Mouse (Mus musculus) olfactory bulb, adult 2 months (tissue): ENCODE results near the gene Hist1h2bj. TPM values are rescaled to one million over a fixed set of nuclear protein-coding genes. Genes with fewer than 3 reads are reported as not detected.
"Not testable (repeated sequence)": the region's sequence is repeated elsewhere in the genome, so short reads cannot be mapped to it uniquely, and the experiment has no call there.

ENCODE experiments used
- H3K27ac ChIP-seq: fragments of 200-500 bp; 2 replicates; pipeline ENCODE4 v1.5.1; 2012; ENCODE audit warnings: low read depth, low read length; ENCODE audit not compliant: insufficient read depth
- H3K4me1 ChIP-seq: fragments of 200-500 bp; 2 replicates; pipeline ENCODE4 v1.6.1; 2012; ENCODE audit warnings: low read length; ENCODE audit not compliant: control insufficient read depth, insufficient read depth
- H3K4me3 ChIP-seq: fragments of 200-500 bp; 2 replicates; pipeline ENCODE4 v1.5.1; 2012; ENCODE audit warnings: mild to moderate bottlenecking, low read depth, low read length, moderate library complexity; ENCODE audit not compliant: insufficient read depth
- CTCF ChIP-seq: fragments of 200-500 bp; IDR thresholded peaks from 2 replicates; pipeline ENCODE4 v1.5.1; 2012; ENCODE audit warnings: low read depth, mild to moderate bottlenecking, low read length, moderate library complexity; ENCODE audit not compliant: insufficient read depth
- POLR2A ChIP-seq: fragments of 200-500 bp; IDR thresholded peaks from 2 replicates; pipeline ENCODE4 v1.6.1; 2012; ENCODE audit warnings: mild to moderate bottlenecking, low read depth, low read length, moderate library complexity; ENCODE audit not compliant: insufficient read depth
- WGBS: fragments of 180-500 bp; shearing (Covaris S2); methylation state at CpG from one replicate; pipeline ENCODE4 v1.1.7; 2018; 5-methylcytosine and 5-hydroxymethylcytosine counted together
- polyA plus RNA-seq: library from polyadenylated mRNA; stranded (reverse); fragments of >200 nt; gene quantifications from 2 replicates; pipeline ENCODE4 v1.2.4, GENCODE M21; 2012; ENCODE audit warnings: low replicate concordance; ENCODE audit not compliant: missing spikeins, insufficient read depth, insufficient read length

Gene Hist1h2bj
- polyA plus RNA-seq, 1 experiment, result not detected

GRCm38 (mm10) chr13:22028673-22029460 lies 14.1 kb upstream of the Hist1h2bj start:
- H3K27ac ChIP-seq, result 0 out of 2 replicates have a peak overlapping the region, but pooled peaks have one; percentile 17
- TF ChIP-seq POLR2A (no peak), CTCF (peak; percentile 90)
- peaks cover 4% of the 10 kb centered on the region; the same call in 1 of the 2 replicates for H3K4me1 ChIP-seq
- H3K4me3 ChIP-seq, result peak overlapping the region; percentile 57
- 1% methylated on average over 40 of the region's 40 CpGs for WGBS

GRCm38 (mm10) chr13:22029928-22030327 lies 13.1 kb upstream of the Hist1h2bj start:
- TF ChIP-seq CTCF (no peak), POLR2A (no peak)
- 42% methylated on average over 8 of the region's 8 CpGs for WGBS
- H3K27ac ChIP-seq, result no peak overlapping the region

GRCm38 (mm10) chr13:22030493-22030892 lies 12.5 kb upstream of the Hist1h2bj start:
- WGBS, result 4% methylated on average over 4 of the region's 4 CpGs
- H3K4me3 ChIP-seq, result no peak overlapping the region
- no peak for TF ChIP-seq CTCF
- TF ChIP-seq POLR2A, result no peak
- peaks cover 4% of the 10 kb centered on the region; the same call in 1 of the 2 replicates for H3K4me1 ChIP-seq
- H3K27ac ChIP-seq, result no peak overlapping the region

More at GRCm38 (mm10) chr13:22029928-22030327, 13.1 kb upstream of the Hist1h2bj start:
- no peak overlapping the region for H3K4me3 ChIP-seq
- peaks cover 4% of the 10 kb centered on the region; the same call in 1 of the 2 replicates for H3K4me1 ChIP-seq

- 55% methylated on average over 5 of the region's 5 CpGs for WGBS
- Histone ChIP-seq H3K4me1 (no peaks in the 10 kb centered on the region), H3K27ac (no peak overlapping the region), H3K4me3 (no peak overlapping the region)
- TF ChIP-seq POLR2A (no peak), CTCF (no peak)
Measured at GRCm38 (mm10) chr13:22033741-22034442, 9.1 kb upstream of the Hist1h2bj start.

GRCm38 (mm10) chr13:22034443-22035266 lies 8.4 kb upstream of the Hist1h2bj start:
- WGBS, result under 1% methylated on average over 14 of the region's 14 CpGs
- no peaks in the 10 kb centered on the region; the same call in 1 of the 2 replicates for H3K4me1 ChIP-seq
- no peak overlapping the region; the same call in 1 of the 2 replicates for H3K4me3 ChIP-seq
- TF ChIP-seq POLR2A, result no peak
- no peak for TF ChIP-seq CTCF
- no peak overlapping the region for H3K27ac ChIP-seq

GRCm38 (mm10) chr13:22035267-22036148 lies 7.5 kb upstream of the Hist1h2bj start, which contains the start of the genes Hist1h2ah and Hist1h2bk:
TSS of gene Hist1h2ah (minus strand) at chr13:22035568.
TSS of gene Hist1h2bk (plus strand) at chr13:22035870.
- not testable (repeated sequence) for H3K27ac ChIP-seq, H3K4me1 ChIP-seq
- WGBS, result under 1% methylated on average over 21 of the region's 69 CpGs
- H3K4me3 ChIP-seq, result peak within 1 kb of the TSS; percentile 51

- WGBS, result 3% methylated on average over 20 of the region's 23 CpGs
- H3K4me1 ChIP-seq, result no peaks in the 10 kb centered on the region; the same call in 1 of the 2 replicates
- no peak overlapping the region for H3K27ac ChIP-seq
- TF ChIP-seq CTCF (no peak), POLR2A (no peak)
- peak overlapping the region; percentile 30 for H3K4me3 ChIP-seq
Measured at GRCm38 (mm10) chr13:22036149-22036956, 6.7 kb upstream of the Hist1h2bj start.

GRCm38 (mm10) chr13:22036986-22037385 lies 6.0 kb upstream of the Hist1h2bj start:
- TF ChIP-seq CTCF, result no peak
- TF ChIP-seq POLR2A, result no peak
- H3K27ac ChIP-seq, result no peak overlapping the region
- H3K4me3 ChIP-seq, result no peak overlapping the region
- WGBS, result 60% methylated on average over 3 of the region's 3 CpGs
- no peaks in the 10 kb centered on the region; the same call in 1 of the 2 replicates for H3K4me1 ChIP-seq
